In the genomic region with DNA sequence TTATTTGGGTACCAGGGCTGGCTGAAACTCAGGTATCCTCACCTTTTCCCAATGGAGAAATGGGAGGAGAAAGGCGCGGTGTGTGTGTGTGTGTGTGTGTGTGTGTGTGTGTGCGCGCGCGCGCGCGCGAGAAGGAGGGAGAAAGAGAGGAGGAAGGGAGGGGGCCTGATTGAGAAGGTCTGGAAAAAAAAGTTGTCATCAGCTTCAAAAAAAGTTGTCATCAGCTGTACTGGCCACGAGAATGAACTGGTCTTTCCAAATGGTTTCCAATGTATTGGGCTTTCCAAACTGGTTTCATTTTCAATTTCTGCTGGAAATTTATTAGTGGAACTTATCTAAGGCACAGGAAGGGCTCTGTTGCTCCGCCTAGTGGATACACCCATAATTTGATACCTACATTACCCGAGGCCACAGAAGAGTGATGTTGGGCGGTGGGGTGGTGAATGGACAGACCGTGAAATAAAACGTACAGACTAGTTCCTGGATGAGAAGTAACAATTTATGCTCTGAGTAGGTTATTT, we compare ENCODE assay signal across 8 mouse cellular contexts. TPM values are rescaled to one million over a fixed set of nuclear protein-coding genes. Genes with fewer than 3 reads are reported as not detected.
DNase-seq lines count a peak whose midpoint lies in the region; ATAC-seq lines count a peak whose summit lies in the region.

No protein-coding gene starts in this region.

- 0 out of 2 replicates have a peak, but pooled peaks cover 11% of the 10 kb centered on the region for H3K9me3 ChIP-seq in embryonic facial prominence, embryonic 13.5 days
- peaks cover 9% of the 10 kb centered on the region; the same call in 1 of the 2 replicates for H3K9me3 ChIP-seq in limb, embryonic 12.5 days
- H3K9me3 ChIP-seq in midbrain, embryonic 14.5 days (ENCODE audit: control insufficient read depth, low read length): no peaks in the 10 kb centered on the region

- peaks cover 6% of the 10 kb centered on the region; the same call in 1 of the 2 replicates for H3K4me1 ChIP-seq in embryonic facial prominence, embryonic 13.5 days
- H3K4me1 ChIP-seq in limb, embryonic 12.5 days (replicated peaks): no peaks in the 10 kb centered on the region
- 0 out of 2 replicates have a peak, but pooled peaks cover 11% of the 10 kb centered on the region for H3K4me1 ChIP-seq in midbrain, embryonic 14.5 days (ENCODE audit: control insufficient read depth, insufficient read depth, low read length)

- no peaks in the 10 kb centered on the region for H3K36me3 ChIP-seq in embryonic facial prominence, embryonic 13.5 days
- H3K36me3 ChIP-seq in limb, embryonic 12.5 days: no peaks in the 10 kb centered on the region
- H3K36me3 ChIP-seq in midbrain, embryonic 14.5 days (ENCODE audit: control insufficient read depth, insufficient read depth, low read length): no peaks in the 10 kb centered on the region

- H3K27me3 ChIP-seq in embryonic facial prominence, embryonic 13.5 days: no peaks in the 10 kb centered on the region
- no peaks in the 10 kb centered on the region for H3K27me3 ChIP-seq in limb, embryonic 12.5 days
- no peaks in the 10 kb centered on the region for H3K27me3 ChIP-seq in midbrain, embryonic 14.5 days (ENCODE audit: control insufficient read depth, insufficient read depth, low read length)

- 1% methylated on average over 16 of the region's 16 CpGs for WGBS in embryonic facial prominence, embryonic 13.5 days
- WGBS in limb, embryonic 12.5 days: 1% methylated on average over 16 of the region's 16 CpGs
- WGBS in midbrain, embryonic 14.5 days: under 1% methylated on average over 16 of the region's 16 CpGs

- DNase-seq in B cell, adult 2 months: peak; percentile 65 to 68
- DNase-seq in adrenal gland, postnatal 36 days: peak; percentile 59 to 76
- DNase-seq in heart, adult 9 months (ENCODE audit: low spot score in 2 of 2): peak; percentile 81 to 87
- DNase-seq in kidney, adult 8-10 months: peak; percentile 71 to 75
- DNase-seq in midbrain, embryonic 14.5 days: peak; percentile 86
- peak; percentile 65 to 82 for DNase-seq in spleen, postnatal 36 days (ENCODE audit: low spot score in 2 of 2)

- ATAC-seq in embryonic facial prominence, embryonic 13.5 days (ENCODE audit: insufficient number of reproducible peaks, insufficient read depth, low FRiP score, low TSS enrichment, low read depth): peak; percentile 26; the same call in 1 of the 2 replicates
- ATAC-seq in limb, embryonic 12.5 days (ENCODE audit: insufficient number of reproducible peaks, insufficient read depth, low FRiP score, low TSS enrichment, low read depth): peak; percentile 45; the same call in 1 of the 2 replicates
- peak; percentile 66 for ATAC-seq in midbrain, embryonic 14.5 days (ENCODE audit: low FRiP score, low TSS enrichment)

- peak overlapping the region; percentile 97 for H3K4me2 ChIP-seq in embryonic facial prominence, embryonic 13.5 days
- peak overlapping the region; percentile 98 for H3K4me2 ChIP-seq in limb, embryonic 12.5 days
- H3K4me2 ChIP-seq in midbrain, embryonic 14.5 days (ENCODE audit: low read length): peak overlapping the region; percentile 82

- H3K9ac ChIP-seq in embryonic facial prominence, embryonic 13.5 days: peak overlapping the region; percentile 71
- H3K9ac ChIP-seq in limb, embryonic 12.5 days (replicated peaks): peak overlapping the region; percentile 67
- H3K9ac ChIP-seq in midbrain, embryonic 14.5 days (replicated peaks; ENCODE audit: low read length): peak overlapping the region; percentile 46

- H3K27ac ChIP-seq in embryonic facial prominence, embryonic 13.5 days: peak overlapping the region; percentile 60; the same call in 1 of the 2 replicates
- 0 out of 2 replicates have a peak overlapping the region, but pooled peaks have one; percentile 41 for H3K27ac ChIP-seq in limb, embryonic 12.5 days
- no peak overlapping the region for H3K27ac ChIP-seq in midbrain, embryonic 14.5 days (replicated peaks; ENCODE audit: low read depth, low read length)

- H3K4me3 ChIP-seq in embryonic facial prominence, embryonic 13.5 days: peak overlapping the region; percentile 58
- H3K4me3 ChIP-seq in limb, embryonic 12.5 days (replicated peaks): peak overlapping the region; percentile 63
- peak overlapping the region; percentile 51 for H3K4me3 ChIP-seq in midbrain, embryonic 14.5 days (replicated peaks; ENCODE audit: low read depth, low read length)

RNA-seq across cellular contexts. Expression of a gene that starts 0.5 kb away (rescaled TPM):
- total RNA-seq in adrenal gland, postnatal 36 days (2021): 10 to 100 TPM; 17.1 to 23.1 TPM
- polyA plus RNA-seq in embryonic facial prominence, embryonic 13.5 days (2015; fragmentation: Nextera tagmentation; extraction: Ambion mirVana): 28.1 and 32.7 TPM in 2 replicates
- 23.2 and 29.0 TPM in 2 replicates for polyA plus RNA-seq in limb, embryonic 12.5 days (2016; fragmentation: Nextera tagmentation; extraction: Ambion mirVana)
- polyA plus RNA-seq in midbrain, embryonic 14.5 days (2014; fragmentation: Nextera tagmentation; extraction: Ambion mirVana): 11.7 and 19.5 TPM in 2 replicates

RNA-seq across cellular contexts. Expression of a gene that starts 23.4 kb away (rescaled TPM):
- total RNA-seq in adrenal gland, postnatal 36 days (2021): not detected
- polyA plus RNA-seq in embryonic facial prominence, embryonic 13.5 days (2015; fragmentation: Nextera tagmentation; extraction: Ambion mirVana): 0.18 TPM in 1 of 2 replicates, not detected in the other
- polyA plus RNA-seq in limb, embryonic 12.5 days (2016; fragmentation: Nextera tagmentation; extraction: Ambion mirVana): 0.19 and 0.49 TPM in 2 replicates
- not detected in 2 replicates for polyA plus RNA-seq in midbrain, embryonic 14.5 days (2014; fragmentation: Nextera tagmentation; extraction: Ambion mirVana)

RNA-seq across cellular contexts. Expression of a gene that starts 23.9 kb away (rescaled TPM):
- 10 to 100 TPM; 63.0 to 84.6 TPM for total RNA-seq in adrenal gland, postnatal 36 days (2021)
- 26.0 and 31.3 TPM in 2 replicates for polyA plus RNA-seq in embryonic facial prominence, embryonic 13.5 days (2015; fragmentation: Nextera tagmentation; extraction: Ambion mirVana)
- 11.5 and 14.3 TPM in 2 replicates for polyA plus RNA-seq in limb, embryonic 12.5 days (2016; fragmentation: Nextera tagmentation; extraction: Ambion mirVana)
- polyA plus RNA-seq in midbrain, embryonic 14.5 days (2014; fragmentation: Nextera tagmentation; extraction: Ambion mirVana): 19.7 and 33.6 TPM in 2 replicates

RNA-seq across cellular contexts. Expression of a gene that starts 27.7 kb away (rescaled TPM):
- 10 to 100 TPM; 46.2 to 51.4 TPM for total RNA-seq in adrenal gland, postnatal 36 days (2021)
- 40.4 and 47.6 TPM in 2 replicates for polyA plus RNA-seq in embryonic facial prominence, embryonic 13.5 days (2015; fragmentation: Nextera tagmentation; extraction: Ambion mirVana)
- polyA plus RNA-seq in limb, embryonic 12.5 days (2016; fragmentation: Nextera tagmentation; extraction: Ambion mirVana): 38.8 and 43.3 TPM in 2 replicates
- 58.6 and 80.6 TPM in 2 replicates for polyA plus RNA-seq in midbrain, embryonic 14.5 days (2014; fragmentation: Nextera tagmentation; extraction: Ambion mirVana)

RNA-seq across cellular contexts. Expression of a gene that starts 39.5 kb away (rescaled TPM):
- 1 to 10 TPM; 6.6 to 7.5 TPM for total RNA-seq in adrenal gland, postnatal 36 days (2021)
- polyA plus RNA-seq in embryonic facial prominence, embryonic 13.5 days (2015; fragmentation: Nextera tagmentation; extraction: Ambion mirVana): 16.5 and 17.0 TPM in 2 replicates
- polyA plus RNA-seq in limb, embryonic 12.5 days (2016; fragmentation: Nextera tagmentation; extraction: Ambion mirVana): 21.1 and 23.8 TPM in 2 replicates
- polyA plus RNA-seq in midbrain, embryonic 14.5 days (2014; fragmentation: Nextera tagmentation; extraction: Ambion mirVana): 0.90 and 2.4 TPM in 2 replicates
